Mouse (Mus musculus) bone marrow macrophage, adult 2 months (primary cell): Measurements from ENCODE around the gene Zfp653.

ENCODE experiments used
- CTCF ChIP-seq: IDR thresholded peaks from 2 replicates; pipeline ENCODE4 v1.5.1; 2012; ENCODE audit warnings: low read depth, mild to moderate bottlenecking, low read length, moderate library complexity
- POLR2A ChIP-seq: IDR thresholded peaks from 2 replicates; pipeline ENCODE4 v1.6.1; 2012; ENCODE audit warnings: mild to moderate bottlenecking, low read depth, low read length, borderline replicate concordance

GRCm38 (mm10) chr9:22017208-22017825 is 53.9 kb downstream of the Zfp653 start:
- TF ChIP-seq CTCF (no peak), POLR2A (no peak)
